Mouse (Mus musculus): ENCODE measurements around the gene Olfr628.
"Not testable (repeated sequence)": the region's sequence is repeated elsewhere in the genome, so short reads cannot be mapped to it uniquely, and the experiment has no call there.

The Olfr628 gene

DNA sequence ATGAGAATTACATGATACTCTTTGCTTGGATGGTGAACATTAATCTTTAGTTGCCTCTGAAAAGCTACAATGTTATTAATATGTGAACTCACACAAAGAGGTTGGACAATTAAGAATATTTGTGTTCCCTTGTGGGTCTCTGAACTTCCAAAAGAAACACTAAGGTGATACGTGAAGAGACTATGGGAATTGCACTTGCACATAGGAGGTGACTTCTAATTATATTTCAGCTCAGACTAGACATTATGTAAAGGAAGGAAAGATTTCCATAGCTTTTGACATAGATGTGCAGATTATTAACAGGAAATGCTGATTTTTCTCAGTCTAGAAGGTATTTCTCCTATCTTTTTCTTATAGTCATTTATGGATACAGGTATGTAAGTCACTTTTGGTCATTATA is at the start of gene Olfr628:
Gene Olfr628 (plus strand): TSS at position 301 of the 400 bp plus-strand sequence.
- DNase-seq = no peak

GRCm38 (mm10) chr7:103682420-103682819 is 47.8 kb upstream of the Olfr628 start, which contains the start of gene Olfr625-ps1:
Gene Olfr625-ps1, plus strand, starts transcription at chr7:103682720.
- no peak for DNase-seq

DNA sequence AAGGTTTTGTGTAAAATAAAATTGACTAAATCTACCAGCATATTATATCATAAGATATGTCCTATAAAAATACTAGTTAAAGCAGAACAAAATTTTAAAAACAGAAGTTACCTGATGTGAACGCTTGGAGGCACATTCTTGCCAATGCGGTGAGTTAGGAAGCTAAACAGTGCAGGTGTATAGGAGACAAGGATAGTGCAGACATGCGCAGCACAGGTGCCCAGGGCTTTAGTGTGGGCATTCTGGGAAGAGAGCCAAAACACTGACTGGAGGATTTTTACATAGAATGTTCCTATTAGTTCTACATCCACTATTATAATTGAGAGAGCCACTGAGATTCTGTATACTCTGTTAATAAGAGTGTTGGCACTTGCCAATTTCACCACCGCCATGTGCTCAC is 30.7 kb upstream of the Olfr628 start:
- DNase-seq = no peak

- no peak for DNase-seq
These were observed 18.1 kb upstream of the Olfr628 start for GRCm38 (mm10) chr7:103712024-103712423.

DNA sequence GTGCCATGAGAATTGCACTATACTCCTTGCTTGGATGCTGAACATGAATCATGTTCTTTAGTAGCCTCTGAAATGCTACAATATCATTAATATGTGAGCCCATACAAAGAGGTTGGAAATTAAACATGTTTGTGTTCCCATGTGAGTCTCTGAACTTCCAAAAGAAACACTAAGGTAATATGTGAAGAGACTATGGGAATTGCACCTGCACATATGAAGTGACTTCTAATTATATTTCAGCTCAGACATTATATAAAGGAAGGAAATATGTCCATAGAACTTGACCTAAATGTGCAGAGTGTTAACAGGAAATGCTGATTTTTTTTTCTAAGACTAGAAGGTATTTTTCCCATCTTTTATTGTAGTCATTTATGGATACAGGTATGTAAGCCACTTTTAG is 15.8 kb upstream of the Olfr628 start, which contains the start of gene Olfr243:
Gene Olfr243 (plus strand): TSS at position 301 of the 400 bp plus-strand sequence.
- no peak for DNase-seq

DNA sequence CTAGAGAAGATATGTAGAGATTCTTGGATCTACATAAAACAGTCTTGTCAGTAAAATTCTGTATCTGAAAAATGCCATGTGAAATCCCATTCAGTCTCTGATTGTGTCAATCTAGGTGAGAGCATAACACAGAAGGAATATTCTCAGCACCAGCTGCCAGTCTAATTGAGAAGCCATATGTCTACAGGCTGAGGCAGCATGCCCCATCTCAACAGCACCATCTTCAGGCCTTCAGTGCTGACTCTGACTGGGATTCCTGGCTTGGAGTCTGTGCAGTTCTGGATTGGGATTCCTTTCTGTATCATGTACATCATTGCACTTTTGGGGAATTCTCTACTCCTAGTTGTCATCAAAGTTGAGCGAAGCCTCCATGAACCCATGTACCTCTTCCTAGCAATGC is 13.8 kb upstream of the Olfr628 start:
- not testable (repeated sequence) for DNase-seq

GRCm38 (mm10) chr7:103744843-103745242 is 14.7 kb downstream of the Olfr628 start, which contains the start of gene Olfr629:
Gene Olfr629, minus strand, starts transcription at chr7:103744943.
- no peak for DNase-seq

GRCm38 (mm10) chr7:103757233-103757632 is 27.1 kb downstream of the Olfr628 start, which contains the start of gene Olfr630:
Gene Olfr630, minus strand, starts transcription at chr7:103757333.
- DNase-seq = no peak

- DNase-seq = not testable (repeated sequence)
These were observed 32.0 kb downstream of the Olfr628 start for GRCm38 (mm10) chr7:103762212-103762611.

- not testable (repeated sequence) for DNase-seq
These were observed 37.5 kb downstream of the Olfr628 start for GRCm38 (mm10) chr7:103767687-103768086.

- no peak for DNase-seq
These were observed 41.3 kb downstream of the Olfr628 start, which contains the start of gene Olfr69 for GRCm38 (mm10) chr7:103771494-103771893. Gene Olfr69, minus strand, starts transcription at chr7:103771594.

DNA sequence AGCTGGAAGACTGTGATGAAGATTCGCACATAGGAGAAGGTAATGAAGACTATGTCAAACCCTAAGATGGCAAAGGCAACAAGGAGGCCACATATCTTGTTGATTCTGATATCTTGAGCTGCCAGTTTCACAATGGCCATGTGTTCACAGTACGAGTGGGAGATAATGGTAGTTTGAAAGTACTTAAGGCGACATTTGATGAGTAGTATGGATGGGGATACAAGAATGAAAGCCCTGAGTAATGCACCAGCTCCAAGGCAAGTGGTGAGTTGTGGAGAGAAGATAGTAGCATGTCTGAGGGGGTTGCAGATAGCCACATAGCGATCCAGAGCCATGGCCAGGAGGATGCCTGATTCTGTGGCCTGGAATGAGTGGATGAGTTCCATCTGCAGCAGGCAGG is 47.5 kb downstream of the Olfr628 start:
- DNase-seq = not testable (repeated sequence)

DNA sequence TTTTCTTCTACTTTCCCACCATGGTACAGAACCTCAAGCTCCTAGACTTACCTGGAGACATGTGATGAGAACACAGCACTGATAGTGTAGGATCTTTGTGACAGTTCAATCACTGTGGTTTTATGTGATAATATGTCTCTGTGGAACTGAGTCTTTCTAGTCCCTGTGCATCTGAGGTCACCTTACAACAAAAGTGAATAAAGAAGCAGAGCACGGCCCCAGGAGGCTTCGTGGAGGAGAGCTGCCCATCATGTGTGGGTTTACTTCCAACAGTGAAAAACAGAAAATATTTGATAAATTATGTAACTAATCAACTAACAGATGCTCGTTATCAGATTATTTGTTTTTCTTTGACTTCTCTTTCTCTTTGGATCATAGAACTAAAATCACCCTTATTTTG is 49.4 kb downstream of the Olfr628 start, which contains the start of gene Olfr68:
Gene Olfr68 (minus strand): TSS at position 101 of the 400 bp plus-strand sequence.
- no peak for DNase-seq
